Mouse (Mus musculus) cerebellum, adult 11 months (tissue): ENCODE measurements around the gene Crybb1.

ENCODE experiments used
- DNase-seq: peaks from one replicate; pipeline ENCODE4 v3.0.0; 2022

Gene Crybb1

GRCm38 (mm10) chr5:112313222-112313885, 57.7 kb downstream of the Crybb1 start:
- DNase-seq, result no peak

- DNase-seq, result no peak
Measured at GRCm38 (mm10) chr5:112316468-112316867, 60.9 kb downstream of the Crybb1 start.

GRCm38 (mm10) chr5:112317328-112317727, 61.7 kb downstream of the Crybb1 start:
- DNase-seq, result no peak
